ENCODE assay signal across 18 mouse cellular contexts in the genomic region with DNA sequence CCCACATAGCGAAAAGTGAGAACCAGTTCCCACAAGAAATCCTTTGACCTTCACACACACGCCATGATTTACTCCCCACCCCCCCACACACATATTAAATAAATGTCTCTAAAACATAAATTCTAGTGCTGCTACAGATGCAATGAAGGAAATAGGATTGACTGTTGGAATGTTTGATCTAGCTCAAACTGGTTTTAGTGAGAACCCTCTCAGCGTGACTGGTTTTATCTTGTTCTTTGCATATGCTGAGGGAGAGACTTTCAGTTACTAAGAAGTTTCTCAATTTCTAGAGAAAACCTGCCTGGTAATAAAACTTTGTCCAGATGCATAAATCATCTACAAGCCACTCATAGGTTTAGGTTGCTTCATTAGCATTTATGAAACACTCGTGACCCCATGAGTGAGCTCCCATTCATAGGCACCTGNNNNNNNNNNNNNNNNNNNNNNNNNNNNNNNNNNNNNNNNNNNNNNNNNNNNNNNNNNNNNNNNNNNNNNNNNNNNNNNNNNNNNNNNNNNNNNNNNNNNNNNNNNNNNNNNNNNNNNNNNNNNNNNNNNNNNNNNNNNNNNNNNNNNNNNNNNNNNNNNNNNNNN.
DNase-seq lines count a peak whose midpoint lies in the region; ATAC-seq and TF ChIP-seq lines count a peak whose summit lies in the region.
"Had no signal": no experiment of that assay in that cellular context is flagged by ENCODE, and none has a peak within 500 bp of the region (broad histone marks: within the 10 kb centered on the region; RNA-seq: fewer than 3 reads in every experiment).

No protein-coding gene starts in this region.

- peak; percentile 66 for DNase-seq in kidney, adult 2 months
- DNase-seq in kidney, postnatal 10 days = no peak
- peak; percentile 56 for DNase-seq in kidney, postnatal 14 days
- no peak for DNase-seq in right cerebral cortex, adult 2 months (ENCODE audit: low spot score in 2 of 2)
- DNase-seq in gastrocnemius, postnatal 10 days = no peak
- DNase-seq: adrenal gland, adult 8-10 months; cerebellum, adult 11 months; cerebellum, adult 8-10 months; cerebellum, postnatal 14 days; embryo, embryonic 11 days; heart, adult 18-20 months; heart, postnatal 10 days; heart, postnatal 4 days had no signal

- H3K4me1 ChIP-seq in kidney, adult 2 months (ENCODE audit: control insufficient read depth, insufficient read depth, low read length) = peaks cover 18% of the 10 kb centered on the region; the same call in 1 of the 2 replicates
- peaks cover 41% of the 10 kb centered on the region for H3K4me1 ChIP-seq in kidney, embryonic 15.5 days

- 49% methylated on average over 4 of the region's 4 CpGs for WGBS in kidney, adult 2 months
- 47% methylated on average over 4 of the region's 4 CpGs for WGBS in kidney, embryonic 15.5 days

- no peak for TF ChIP-seq POLR2A in kidney, adult 2 months (IDR thresholded peaks at IDR 0.05; ENCODE audit: low read depth, low read length)

- no peak overlapping the region for H3K4me3 ChIP-seq in kidney, adult 2 months (ENCODE audit: insufficient read depth, low read depth, low read length)
- no peak overlapping the region for H3K4me3 ChIP-seq in kidney, embryonic 15.5 days (replicated peaks)
- H3K4me3 ChIP-seq: embryonic facial prominence, embryonic 12.5 days; forebrain, embryonic 15.5 days; heart, embryonic 10.5 days; hindbrain, embryonic 12.5 days had no signal

- no peaks in the 10 kb centered on the region for H3K9me3 ChIP-seq in kidney, embryonic 15.5 days (replicated peaks)
- H3K9me3 ChIP-seq: embryonic facial prominence, embryonic 12.5 days; forebrain, embryonic 15.5 days; heart, embryonic 10.5 days; hindbrain, embryonic 12.5 days had no signal

- H3K27ac ChIP-seq in kidney, adult 2 months (ENCODE audit: insufficient read depth, low read depth, low read length) = peak overlapping the region; percentile 91
- peak overlapping the region; percentile 77 for H3K27ac ChIP-seq in kidney, embryonic 15.5 days
- H3K27ac ChIP-seq: embryonic facial prominence, embryonic 12.5 days; forebrain, embryonic 15.5 days; heart, embryonic 10.5 days; hindbrain, embryonic 12.5 days had no signal

- no peak for TF ChIP-seq CTCF in kidney, adult 2 months (conservative IDR thresholded peaks at IDR 0.05; ENCODE audit: insufficient read depth, insufficient read length, low read depth, low read length)

- H3K4me2 ChIP-seq in kidney, embryonic 15.5 days = no peak overlapping the region
- H3K4me2 ChIP-seq: embryonic facial prominence, embryonic 12.5 days; forebrain, embryonic 15.5 days; hindbrain, embryonic 12.5 days had no signal

- H3K36me3 ChIP-seq in kidney, adult 2 months (ENCODE audit: control insufficient read depth, insufficient read depth, low read length) = no peaks in the 10 kb centered on the region
- no peaks in the 10 kb centered on the region for H3K36me3 ChIP-seq in kidney, embryonic 15.5 days
- H3K36me3 ChIP-seq: embryonic facial prominence, embryonic 12.5 days; forebrain, embryonic 15.5 days; heart, embryonic 10.5 days; hindbrain, embryonic 12.5 days had no signal

- H3K27me3 ChIP-seq in kidney, adult 2 months (replicated peaks; ENCODE audit: control insufficient read depth, insufficient read depth, low read length) = no peaks in the 10 kb centered on the region
- H3K27me3 ChIP-seq in kidney, embryonic 15.5 days = no peaks in the 10 kb centered on the region
- H3K27me3 ChIP-seq: embryonic facial prominence, embryonic 12.5 days; forebrain, embryonic 15.5 days; hindbrain, embryonic 12.5 days had no signal

- ATAC-seq in kidney, embryonic 15.5 days (replicated peaks; ENCODE audit: low FRiP score) = 0 out of 2 replicates have a peak, but pooled peaks have one; percentile 22
- ATAC-seq: forebrain, embryonic 15.5 days had no signal

- no peak overlapping the region for H3K9ac ChIP-seq in kidney, embryonic 15.5 days
- H3K9ac ChIP-seq: embryonic facial prominence, embryonic 12.5 days; forebrain, embryonic 15.5 days; hindbrain, embryonic 12.5 days had no signal

Comparison
In these comparisons a context has a peak if more than half of its experiments do, and no peak if none do; other contexts are left out.
1. DNase-seq: peak in kidney, adult 2 months (single experiment) and kidney, postnatal 14 days (single experiment); none in kidney, postnatal 10 days (single experiment), right cerebral cortex, adult 2 months (0 of 2) and gastrocnemius, postnatal 10 days (single experiment).